Mouse (Mus musculus) kidney, postnatal 36 days (tissue): ENCODE data around the gene Rprml.

Source experiments
- DNase-seq, 2 experiments: peaks; one replicate each; pipeline ENCODE4 v3.0.0; 2021 to 2022; ENCODE audit warnings: mixed read lengths in 2 of 2

The Rprml gene

DNA sequence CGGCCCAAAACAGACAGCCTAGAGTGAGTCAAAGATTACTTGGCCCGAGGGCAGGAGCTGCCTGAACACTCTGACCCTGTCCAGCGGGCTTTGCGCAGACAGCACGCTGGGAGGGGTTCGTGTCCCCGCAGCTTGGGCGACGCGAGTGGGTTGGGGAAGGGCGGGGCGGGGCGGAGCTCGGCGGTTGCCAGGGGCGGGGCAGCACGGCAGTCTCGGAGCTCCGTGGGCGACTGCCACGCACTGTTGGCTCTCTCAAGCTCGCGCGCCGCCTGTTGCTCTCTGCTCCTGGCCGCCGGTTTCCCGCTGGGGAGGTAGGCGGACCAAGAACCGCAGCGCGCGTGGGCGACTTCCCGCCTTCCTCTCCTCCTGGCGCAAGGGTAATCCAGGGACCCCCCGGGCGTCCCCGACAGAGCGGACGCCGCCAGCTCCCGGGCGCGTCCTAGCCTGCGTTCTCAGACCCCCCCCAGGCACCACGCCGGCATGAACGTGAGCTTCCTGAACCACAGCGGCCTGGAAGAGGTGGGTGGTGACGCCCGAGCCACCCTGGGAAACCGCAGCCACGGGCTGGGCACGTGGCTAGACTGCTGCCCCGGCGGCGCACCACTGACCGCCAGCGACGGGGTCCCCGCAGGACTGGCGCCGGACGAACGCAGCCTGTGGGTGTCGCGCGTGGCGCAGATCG, at the start of gene Rprml:
Rprml (plus strand) TSS at position 270 of the 682 bp plus-strand sequence.
- DNase-seq, result peak in 1 of 2 experiments; percentile 14

GRCm38 (mm10) chr11:103606611-103607010, 42.8 kb upstream of the Rprml start:
- no peak for DNase-seq

GRCm38 (mm10) chr11:103610772-103611171, 38.6 kb upstream of the Rprml start:
- DNase-seq, result no peak

DNA sequence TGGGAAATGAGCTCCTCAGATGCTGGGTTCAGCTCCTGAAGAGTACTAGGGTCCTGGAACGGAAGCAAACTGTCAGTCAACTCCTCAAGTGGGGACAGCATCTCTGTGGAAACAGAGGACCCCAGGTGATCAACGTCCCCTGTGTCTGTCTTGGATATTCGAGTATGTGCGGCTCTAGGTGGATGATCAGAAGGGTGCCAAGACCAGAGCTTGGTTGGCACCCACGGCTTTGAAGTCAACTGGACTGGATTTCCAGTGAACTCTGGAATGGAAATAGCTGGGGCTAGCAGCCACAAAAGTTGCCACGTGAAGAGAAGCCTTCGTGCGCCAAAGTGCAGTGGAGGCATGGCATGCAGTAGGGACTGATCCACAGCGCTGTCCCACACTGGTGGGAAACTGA, 28.3 kb upstream of the Rprml start, which contains the start of gene Gm884:
Gm884 (minus strand) TSS at position 101 of the 400 bp plus-strand sequence.
- DNase-seq, result no peak

DNA sequence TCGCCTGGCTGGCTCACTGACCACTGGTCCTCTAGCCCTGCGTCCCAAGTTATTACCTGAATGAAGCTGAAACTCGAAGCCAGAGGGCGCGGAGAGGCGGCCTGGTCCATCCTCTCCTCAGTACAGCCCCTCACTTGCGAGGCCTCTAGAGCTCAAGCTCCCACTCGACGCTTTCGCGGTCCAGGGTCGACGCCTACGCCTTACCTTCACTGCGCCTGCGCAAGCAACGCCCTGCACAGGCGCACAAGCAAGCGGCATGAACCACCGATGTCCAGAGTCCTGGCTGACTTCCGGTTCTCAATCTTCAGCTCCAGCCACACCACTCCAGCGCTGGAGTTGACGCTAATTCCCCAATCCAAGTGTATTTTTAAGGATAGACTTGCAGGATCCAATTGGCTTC, 21.9 kb upstream of the Rprml start:
- no peak for DNase-seq

DNA sequence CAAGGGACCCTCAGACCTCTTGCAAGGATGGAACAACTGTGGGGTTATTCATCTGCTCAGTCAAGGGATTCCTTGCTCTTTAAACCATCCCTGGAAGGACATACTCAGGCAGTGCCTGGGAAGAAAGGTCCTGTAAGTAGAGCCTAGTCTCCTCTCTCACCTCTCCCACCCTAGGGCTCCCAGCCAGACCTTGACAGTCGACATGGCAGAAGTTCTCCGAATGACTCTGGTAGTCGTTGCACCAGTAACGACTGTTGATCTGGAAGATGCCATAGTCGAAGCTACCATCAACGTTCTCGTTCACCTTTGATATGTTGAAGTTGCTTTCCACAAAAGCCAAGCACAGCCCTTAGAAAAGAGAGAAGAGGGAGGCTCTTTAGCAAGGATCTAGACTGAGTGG, 14.6 kb upstream of the Rprml start:
- no peak for DNase-seq

DNA sequence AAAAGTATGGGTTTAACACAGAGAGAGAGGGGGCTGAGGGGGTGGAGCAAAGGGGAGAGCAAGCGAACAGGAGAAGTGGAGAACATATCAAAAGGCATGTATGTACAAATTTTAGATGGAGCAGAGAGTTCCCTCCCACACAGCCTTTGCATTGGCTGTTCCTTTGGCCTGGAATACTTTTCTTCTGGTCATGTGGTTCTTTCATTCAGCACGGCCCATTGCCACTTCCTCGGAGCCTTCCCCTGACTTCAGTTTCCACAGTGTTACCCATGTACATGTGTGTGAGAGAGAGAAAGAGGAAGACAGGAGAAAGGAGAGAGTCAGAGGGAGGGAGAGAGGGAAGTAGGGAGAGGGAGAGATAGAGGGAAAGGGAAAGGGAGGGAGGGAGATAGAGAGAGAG, 13.9 kb upstream of the Rprml start:
- no peak for DNase-seq

- no peak for DNase-seq
These were observed 13.1 kb upstream of the Rprml start for GRCm38 (mm10) chr11:103636261-103636660.

DNA sequence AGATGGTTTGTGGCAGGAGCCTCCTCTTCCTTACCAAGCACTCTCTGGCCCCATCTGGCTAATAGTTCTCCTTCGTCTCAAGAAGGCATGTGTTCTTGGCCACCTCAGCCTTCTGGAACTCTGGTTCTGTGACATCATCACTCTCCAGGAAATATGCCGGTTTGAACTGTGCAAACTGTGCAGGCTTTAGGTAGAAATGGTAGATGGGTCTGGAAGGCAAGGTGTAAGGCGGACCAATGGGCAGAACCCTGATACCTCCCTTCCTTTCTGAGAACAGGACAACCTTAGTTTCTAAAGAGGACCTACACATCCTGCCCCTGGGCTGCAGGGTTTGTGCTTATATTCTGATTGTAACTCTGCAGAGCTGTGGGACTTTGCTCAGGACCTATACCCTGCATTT, 10.6 kb upstream of the Rprml start, which contains the start of gene Lyzl6:
Lyzl6 (minus strand) TSS at position 101 of the 400 bp plus-strand sequence.
- no peak for DNase-seq

GRCm38 (mm10) chr11:103639407-103639946, 9.9 kb upstream of the Rprml start:
- peak; percentile 47 to 73 for DNase-seq

DNA sequence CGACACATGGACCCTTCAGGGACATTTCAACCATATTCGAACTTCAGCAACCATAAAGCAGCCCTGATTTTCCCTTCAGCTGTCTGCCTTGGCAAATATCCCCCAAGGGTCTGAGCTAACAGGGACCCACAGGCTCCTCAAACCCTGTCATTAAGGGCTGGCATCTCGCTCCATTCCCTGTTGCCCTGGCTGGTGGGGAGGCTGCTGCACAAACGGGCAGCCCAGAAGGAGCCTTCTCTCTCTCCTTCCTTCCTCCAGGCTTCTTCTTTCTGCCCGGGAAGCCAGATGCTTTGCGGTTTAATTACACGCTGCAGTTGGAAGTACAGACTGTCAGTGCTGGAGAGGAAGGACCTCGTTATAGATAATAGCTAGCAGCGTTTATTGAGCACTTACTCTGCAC, 6.2 kb upstream of the Rprml start:
- no peak for DNase-seq

DNA sequence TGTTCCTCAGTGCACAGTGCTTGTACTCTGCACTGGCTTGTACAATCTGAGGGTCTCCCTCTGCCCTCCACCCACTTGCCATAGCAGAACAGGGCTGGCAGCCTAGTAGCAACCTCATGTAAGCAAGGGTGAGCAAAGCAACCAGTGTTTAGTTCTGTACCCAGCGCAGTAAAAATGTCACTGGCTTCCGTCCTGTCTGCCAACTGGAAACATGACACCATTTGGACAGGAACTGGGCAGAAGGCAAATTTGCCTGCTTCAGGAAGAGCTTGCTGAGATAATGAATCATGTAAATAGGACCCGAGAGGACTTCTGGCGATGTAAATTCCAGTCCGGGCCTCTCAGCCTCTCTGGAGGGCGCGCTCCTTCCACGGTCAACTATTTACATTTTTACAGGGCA, 3.6 kb upstream of the Rprml start:
- DNase-seq, result no peak

DNA sequence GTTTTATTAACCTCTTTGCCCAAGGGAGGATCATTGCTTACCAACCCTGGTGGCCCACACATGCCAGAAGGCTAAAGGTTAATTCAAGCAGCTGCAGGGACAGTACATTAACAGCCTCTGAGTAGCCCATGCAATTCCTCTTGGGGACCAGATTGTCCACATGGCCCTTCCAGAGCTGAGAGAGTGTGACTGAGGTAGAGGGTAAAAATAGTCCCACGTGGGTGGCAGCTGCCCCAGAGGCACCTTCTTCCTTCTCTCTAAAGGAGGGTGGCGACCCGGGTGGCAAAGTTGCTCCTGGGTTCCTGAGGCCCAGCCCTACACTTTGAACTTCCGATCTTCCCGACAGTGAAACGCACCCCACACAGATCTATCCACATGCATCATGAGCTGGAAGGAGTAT, 3.1 kb upstream of the Rprml start:
- no peak for DNase-seq

GRCm38 (mm10) chr11:103647921-103648620, 1.3 kb upstream of the Rprml start:
- no peak for DNase-seq

- no peak for DNase-seq
These were observed 714 bp upstream of the Rprml start for GRCm38 (mm10) chr11:103648656-103649055.

DNA sequence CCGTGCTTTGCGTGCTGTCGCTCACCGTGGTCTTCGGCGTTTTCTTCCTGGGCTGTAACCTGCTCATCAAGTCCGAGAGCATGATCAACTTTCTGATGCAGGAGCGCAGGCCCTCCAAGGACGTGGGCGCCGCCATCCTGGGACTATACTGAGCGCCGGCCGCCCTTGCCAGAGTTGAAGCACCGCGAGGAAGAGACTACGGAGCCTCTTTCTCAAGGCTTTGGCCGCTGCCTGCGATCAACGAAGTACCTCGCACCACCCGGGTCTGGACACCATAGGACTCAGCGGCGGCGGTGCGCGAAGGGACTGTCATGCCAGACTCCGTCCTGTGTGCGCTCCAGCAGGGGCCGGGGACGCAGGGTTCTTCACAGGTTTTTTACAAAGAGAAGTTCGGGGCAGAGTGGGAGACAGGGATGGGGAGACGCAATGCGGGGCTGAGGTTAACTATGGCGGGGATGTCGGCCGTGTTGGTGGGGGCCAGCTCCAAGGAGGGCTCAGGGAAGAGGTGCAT, 668 bp downstream of the Rprml start:
- DNase-seq, result no peak

DNA sequence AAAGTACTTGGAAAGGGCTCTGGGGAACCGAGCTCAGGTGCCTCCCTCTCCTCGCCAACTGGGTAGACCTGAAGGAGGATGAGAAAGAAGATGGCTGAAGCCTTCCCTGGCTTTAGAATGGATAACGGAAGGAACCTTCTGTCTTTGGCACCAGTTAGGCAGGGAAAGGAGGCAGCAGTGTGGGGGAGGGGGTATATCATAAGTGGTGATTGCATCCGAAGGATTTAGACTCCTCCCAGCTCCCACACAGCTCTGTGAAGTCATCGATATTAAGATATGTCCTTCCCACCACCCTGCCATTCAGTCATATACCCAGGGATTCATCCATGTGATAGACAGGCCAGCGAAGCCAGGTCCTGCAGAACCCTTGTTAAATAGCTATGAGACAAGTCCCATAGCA, 2.1 kb downstream of the Rprml start:
- no peak for DNase-seq

DNA sequence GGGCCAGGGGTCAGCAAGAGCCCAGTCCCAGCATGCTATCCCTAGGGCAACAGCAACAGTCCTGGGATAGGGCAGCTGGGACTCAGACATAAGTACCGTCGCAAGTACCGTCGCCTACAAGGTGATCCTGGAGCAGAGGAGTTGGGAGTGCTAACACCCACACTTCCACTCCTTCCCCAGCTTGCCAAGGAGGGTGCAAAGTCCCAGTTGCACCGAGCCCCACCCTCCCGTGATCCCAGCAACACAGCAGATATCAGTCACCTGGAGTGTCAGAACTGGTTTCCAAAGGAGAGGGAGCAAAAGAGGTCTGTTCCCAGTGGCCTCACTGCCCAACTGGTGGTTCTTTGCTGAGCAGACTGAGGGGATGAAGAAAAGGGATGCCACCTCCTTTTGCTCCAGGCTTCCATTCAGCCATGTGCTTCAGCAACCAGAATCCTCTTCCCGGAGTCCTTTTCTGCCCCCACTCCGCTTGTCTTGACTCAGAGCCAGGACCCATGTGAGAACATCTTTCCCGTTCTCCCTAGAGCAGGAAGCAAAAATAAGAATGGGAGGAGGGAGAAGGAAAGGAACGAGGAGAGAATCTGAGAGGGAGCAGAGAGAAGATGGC, 4.1 kb downstream of the Rprml start:
- DNase-seq, result no peak

GRCm38 (mm10) chr11:103656520-103656919, 7.2 kb downstream of the Rprml start:
- peak; percentile 27 to 83 for DNase-seq

DNA sequence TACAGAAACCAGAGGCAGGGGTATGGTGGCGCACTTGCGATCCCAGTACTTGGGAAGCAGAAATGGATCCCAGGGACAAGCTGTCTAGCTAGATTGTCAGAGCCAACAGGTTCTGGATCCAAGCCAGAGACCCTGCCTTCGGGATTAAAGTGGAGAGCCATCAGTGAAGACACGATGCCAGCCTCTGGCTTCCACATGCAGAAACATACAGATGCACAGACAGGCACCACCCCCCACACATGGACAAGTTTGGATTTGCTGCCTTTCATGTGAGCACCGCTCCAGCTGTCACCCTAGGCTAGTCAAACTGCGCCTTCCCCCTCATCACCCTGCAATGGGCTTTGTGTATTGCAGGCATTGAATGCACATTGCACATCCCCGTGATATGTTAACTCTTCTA, 8.8 kb downstream of the Rprml start:
- DNase-seq, result no peak

DNA sequence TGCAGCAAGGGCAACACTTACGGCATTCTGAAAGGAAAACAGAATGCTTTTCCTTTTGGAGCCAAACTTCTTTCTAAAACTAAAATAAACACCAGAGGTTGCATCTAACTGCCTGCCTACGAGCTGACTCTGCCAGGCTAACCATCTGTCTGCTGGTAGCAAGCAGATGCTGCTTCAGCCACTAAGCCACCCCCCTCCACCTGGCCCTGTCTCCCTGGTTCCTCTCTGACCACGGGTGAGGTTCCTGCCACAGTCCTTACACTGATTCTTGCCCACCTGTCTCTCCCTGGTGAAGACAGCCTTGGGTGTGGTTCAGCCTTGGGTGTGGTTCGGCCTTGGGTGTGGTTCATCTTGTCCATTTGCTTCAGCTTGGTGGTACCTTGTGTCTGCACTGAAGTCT, 12.5 kb downstream of the Rprml start:
- DNase-seq, result no peak

GRCm38 (mm10) chr11:103662546-103662945, 13.2 kb downstream of the Rprml start:
- DNase-seq, result no peak

DNA sequence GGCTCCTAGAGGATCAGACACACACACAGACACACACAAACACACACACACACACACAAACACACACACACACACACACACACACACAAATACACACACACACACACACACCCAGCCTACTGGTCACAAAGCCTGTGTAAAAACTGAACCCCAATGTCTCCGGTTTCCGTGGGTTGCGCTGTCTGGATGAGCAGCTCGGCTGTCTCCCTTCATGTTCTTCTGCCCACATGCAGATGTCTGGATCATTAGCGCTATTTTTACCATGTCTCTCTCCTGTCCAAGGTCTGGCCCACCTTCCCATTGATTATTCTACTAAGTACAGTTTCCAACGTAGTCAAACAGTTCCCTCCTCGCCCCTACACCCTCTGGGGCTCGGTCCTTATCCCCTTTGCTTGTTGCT, 13.7 kb downstream of the Rprml start:
- DNase-seq, result no peak

DNA sequence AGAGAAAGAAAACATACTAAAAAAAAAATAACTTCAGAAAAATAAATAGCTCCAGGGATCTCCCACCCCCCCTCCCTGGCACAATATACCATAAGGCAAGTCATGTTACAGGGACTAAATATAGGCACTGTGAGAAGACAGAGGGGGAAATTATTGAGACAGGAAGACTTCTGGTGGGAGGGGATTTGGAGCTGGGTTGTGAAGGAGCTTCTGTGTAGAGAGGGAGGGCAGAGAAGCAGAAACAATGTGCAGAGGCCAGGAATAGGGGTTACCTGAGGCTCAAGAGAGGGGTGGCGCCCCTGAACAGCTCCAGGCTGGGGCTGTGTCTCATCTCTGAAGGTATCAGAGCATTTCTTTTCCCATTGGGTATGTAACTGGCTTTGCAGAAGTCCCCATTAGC, 16.3 kb downstream of the Rprml start:
- DNase-seq, result no peak
